18 mouse cellular contexts compared by ENCODE assay signal in genomic region chr11:116194619-116195018, GRCm38 (mm10). TPM values are rescaled to one million over a fixed set of nuclear protein-coding genes. Genes with fewer than 3 reads are reported as not detected.
A peak's percentile ranks its signal among the peaks of the same experiment; 100 is the strongest.
DNase-seq lines count a peak whose midpoint lies in the region; ATAC-seq and TF ChIP-seq lines count a peak whose summit lies in the region.
"Had no signal": no experiment of that assay in that cellular context is flagged by ENCODE, and none has a peak within 500 bp of the region (broad histone marks: within the 10 kb centered on the region; RNA-seq: fewer than 3 reads in every experiment).

No protein-coding gene starts in this region.

- H3K4me1 ChIP-seq in limb, embryonic 13.5 days, result peaks cover 24% of the 10 kb centered on the region
- peaks cover 12% of the 10 kb centered on the region for H3K4me1 ChIP-seq in limb, embryonic 10.5 days
- peaks cover under 1% of the 10 kb centered on the region for H3K4me1 ChIP-seq in brown adipose tissue, adult 24 weeks (ENCODE audit: control insufficient read depth, insufficient read depth, insufficient read length, low read length)
- peaks cover 45% of the 10 kb centered on the region for H3K4me1 ChIP-seq in liver, embryonic 12.5 days
- H3K4me1 ChIP-seq in stomach, postnatal 0 days (replicated peaks; ENCODE audit: control insufficient read depth, insufficient read depth), result no peaks in the 10 kb centered on the region
- peaks cover 33% of the 10 kb centered on the region for H3K4me1 ChIP-seq in midbrain, embryonic 16.5 days (ENCODE audit: control insufficient read depth, insufficient read depth, low read length)

- no peaks in the 10 kb centered on the region for H3K9me3 ChIP-seq in limb, embryonic 13.5 days
- no peaks in the 10 kb centered on the region for H3K9me3 ChIP-seq in limb, embryonic 10.5 days (replicated peaks)
- H3K9me3 ChIP-seq in liver, embryonic 12.5 days (replicated peaks), result no peaks in the 10 kb centered on the region
- no peaks in the 10 kb centered on the region for H3K9me3 ChIP-seq in stomach, postnatal 0 days (ENCODE audit: control insufficient read depth, low read length)
- H3K9me3 ChIP-seq in midbrain, embryonic 16.5 days (replicated peaks; ENCODE audit: control insufficient read depth, low read length, poor library complexity, severe bottlenecking), result no peaks in the 10 kb centered on the region
- H3K9me3 ChIP-seq: forebrain, embryonic 15.5 days; G1E; heart, embryonic 12.5 days; hindbrain, embryonic 12.5 days; lung, embryonic 15.5 days; midbrain, embryonic 10.5 days had no signal

- H3K9ac ChIP-seq in limb, embryonic 13.5 days, result 0 out of 2 replicates have a peak overlapping the region, but pooled peaks have one; percentile 1
- peak overlapping the region; percentile 34; the same call in 1 of the 2 replicates for H3K9ac ChIP-seq in liver, embryonic 12.5 days
- 0 out of 2 replicates have a peak overlapping the region, but pooled peaks have one; percentile 4 for H3K9ac ChIP-seq in stomach, postnatal 0 days (ENCODE audit: low read length)
- no peak overlapping the region for H3K9ac ChIP-seq in midbrain, embryonic 16.5 days (ENCODE audit: low read depth, low read length)
- H3K9ac ChIP-seq: forebrain, embryonic 15.5 days; heart, embryonic 12.5 days; hindbrain, embryonic 12.5 days; lung, embryonic 15.5 days had no signal

- no peak for TF ChIP-seq CTCF in stomach, postnatal 0 days (IDR thresholded peaks at IDR 0.05; ENCODE audit: low read depth)

- peaks cover 27% of the 10 kb centered on the region for H3K36me3 ChIP-seq in limb, embryonic 13.5 days
- H3K36me3 ChIP-seq in limb, embryonic 10.5 days, result peaks cover 18% of the 10 kb centered on the region; the same call in 1 of the 2 replicates
- peaks cover 16% of the 10 kb centered on the region for H3K36me3 ChIP-seq in liver, embryonic 12.5 days
- peaks cover 2% of the 10 kb centered on the region; the same call in 1 of the 2 replicates for H3K36me3 ChIP-seq in stomach, postnatal 0 days (ENCODE audit: control insufficient read depth, insufficient read depth, low read length)
- peaks cover 19% of the 10 kb centered on the region for H3K36me3 ChIP-seq in midbrain, embryonic 16.5 days (ENCODE audit: control insufficient read depth, insufficient read depth, low read length)

- WGBS in limb, embryonic 13.5 days, result 93% methylated on average over 8 of the region's 8 CpGs
- 96% methylated on average over 8 of the region's 8 CpGs for WGBS in limb, embryonic 10.5 days
- WGBS in liver, embryonic 12.5 days (ENCODE audit: insufficient replicate concordance), result 28% methylated on average over 8 of the region's 8 CpGs
- 88% methylated on average over 8 of the region's 8 CpGs for WGBS in stomach, postnatal 0 days
- 96% methylated on average over 8 of the region's 8 CpGs for WGBS in midbrain, embryonic 16.5 days

- H3K27me3 ChIP-seq in limb, embryonic 13.5 days, result no peaks in the 10 kb centered on the region
- H3K27me3 ChIP-seq in limb, embryonic 10.5 days (ENCODE audit: low read depth, poor library complexity, severe bottlenecking), result no peaks in the 10 kb centered on the region
- H3K27me3 ChIP-seq in liver, embryonic 12.5 days (replicated peaks), result no peaks in the 10 kb centered on the region
- H3K27me3 ChIP-seq in stomach, postnatal 0 days (ENCODE audit: control insufficient read depth, insufficient read depth, low read length), result no peaks in the 10 kb centered on the region
- H3K27me3 ChIP-seq in midbrain, embryonic 16.5 days (ENCODE audit: control insufficient read depth, insufficient read depth, low read depth, low read length), result no peaks in the 10 kb centered on the region
- H3K27me3 ChIP-seq: forebrain, embryonic 15.5 days; heart, embryonic 12.5 days; hindbrain, embryonic 12.5 days; lung, embryonic 15.5 days had no signal

- no peak overlapping the region for H3K4me3 ChIP-seq in limb, embryonic 13.5 days
- no peak overlapping the region for H3K4me3 ChIP-seq in limb, embryonic 10.5 days
- H3K4me3 ChIP-seq in brown adipose tissue, adult 24 weeks (ENCODE audit: insufficient read depth, low read depth, low read length), result no peak overlapping the region
- no peak overlapping the region for H3K4me3 ChIP-seq in liver, embryonic 12.5 days
- no peak overlapping the region for H3K4me3 ChIP-seq in stomach, postnatal 0 days (ENCODE audit: low read depth, low read length)
- no peak overlapping the region for H3K4me3 ChIP-seq in midbrain, embryonic 16.5 days (ENCODE audit: low read depth, low read length)
- H3K4me3 ChIP-seq: forebrain, embryonic 15.5 days; heart, embryonic 12.5 days; hindbrain, embryonic 12.5 days; lung, embryonic 15.5 days; midbrain, embryonic 10.5 days had no signal

- no peak for ATAC-seq in limb, embryonic 13.5 days (ENCODE audit: low FRiP score, low read depth)
- no peak for ATAC-seq in liver, embryonic 12.5 days
- no peak for ATAC-seq in stomach, postnatal 0 days (ENCODE audit: low FRiP score, low TSS enrichment)
- no peak for ATAC-seq in midbrain, embryonic 16.5 days
- ATAC-seq: activated CD4-positive, CD25-positive, alpha-beta regulatory T cell, adult 4 months; forebrain, embryonic 15.5 days had no signal

- TF ChIP-seq EP300 in stomach, postnatal 0 days (optimal IDR thresholded peaks at IDR 0.05), result no peak

- H3K27ac ChIP-seq in limb, embryonic 13.5 days, result no peak overlapping the region
- H3K27ac ChIP-seq in limb, embryonic 10.5 days, result no peak overlapping the region
- H3K27ac ChIP-seq in brown adipose tissue, adult 24 weeks (replicated peaks; ENCODE audit: low read depth, low read length), result peak overlapping the region; percentile 79; the same call in 1 of the 2 replicates
- peak overlapping the region; percentile 73; the same call in 1 of the 2 replicates for H3K27ac ChIP-seq in liver, embryonic 12.5 days
- H3K27ac ChIP-seq in stomach, postnatal 0 days (replicated peaks), result no peak overlapping the region
- no peak overlapping the region for H3K27ac ChIP-seq in midbrain, embryonic 16.5 days (ENCODE audit: low read length)
- H3K27ac ChIP-seq: forebrain, embryonic 15.5 days; lung, embryonic 15.5 days; midbrain, embryonic 10.5 days had no signal

- DNase-seq in limb, embryonic 10.5 days (ENCODE audit: low spot score), result no peak
- DNase-seq in stomach, postnatal 0 days (ENCODE audit: low spot score), result no peak
- DNase-seq in adrenal gland, adult 2 months, result no peak
- DNase-seq: cerebellum, adult 2 months; gastrocnemius, postnatal 14 days; layer of hippocampus, adult 9-11 months; right cerebral cortex, postnatal 14 days had no signal

- no peak overlapping the region for H3K4me2 ChIP-seq in limb, embryonic 13.5 days (replicated peaks)
- H3K4me2 ChIP-seq in liver, embryonic 12.5 days, result peak overlapping the region; percentile 31
- peak overlapping the region; percentile 37; the same call in 1 of the 2 replicates for H3K4me2 ChIP-seq in stomach, postnatal 0 days (replicated peaks; ENCODE audit: low read depth)
- no peak overlapping the region for H3K4me2 ChIP-seq in midbrain, embryonic 16.5 days (ENCODE audit: low read length)
- H3K4me2 ChIP-seq: forebrain, embryonic 15.5 days; heart, embryonic 12.5 days; hindbrain, embryonic 12.5 days; lung, embryonic 15.5 days had no signal

RNA-seq across cellular contexts. Expression of gene Ten1, which starts 4.0 kb away (rescaled TPM):
- 63.3 and 72.1 TPM in 2 replicates for polyA plus RNA-seq in limb, embryonic 13.5 days (2015; fragmentation: Nextera tagmentation; extraction: Ambion mirVana)
- 61.5 and 65.4 TPM in 2 replicates for polyA plus RNA-seq in limb, embryonic 10.5 days (2016; fragmentation: Nextera tagmentation; extraction: Ambion mirVana)
- polyA plus RNA-seq in brown adipose tissue, adult 24 weeks (2012; ENCODE audit: insufficient read depth, insufficient read length, missing spikeins), result 4.3 and 7.6 TPM in 2 replicates
- 43.4 and 44.0 TPM in 2 replicates for polyA plus RNA-seq in liver, embryonic 12.5 days (2016; fragmentation: Nextera tagmentation; extraction: Ambion mirVana)
- 51.9 and 52.6 TPM in 2 replicates for polyA plus RNA-seq in stomach, postnatal 0 days (2015; fragmentation: Nextera tagmentation; extraction: Ambion mirVana)
- 10 to 100 TPM; 24.7 to 27.3 TPM for total RNA-seq in adrenal gland, adult 2 months (2021)
- polyA plus RNA-seq in adrenal gland, adult 2 months (2012; rRNA removed), result 15.0 and 16.2 TPM in 2 replicates
- polyA plus RNA-seq in midbrain, embryonic 16.5 days (2015; fragmentation: Nextera tagmentation; extraction: Ambion mirVana), result 82.0 and 82.5 TPM in 2 replicates

RNA-seq across cellular contexts. Expression of gene Acox1, which starts 4.2 kb away (rescaled TPM):
- polyA plus RNA-seq in limb, embryonic 13.5 days (2015; fragmentation: Nextera tagmentation; extraction: Ambion mirVana), result 22.0 and 23.5 TPM in 2 replicates
- 13.0 and 16.7 TPM in 2 replicates for polyA plus RNA-seq in limb, embryonic 10.5 days (2016; fragmentation: Nextera tagmentation; extraction: Ambion mirVana)
- 223 and 402 TPM in 2 replicates for polyA plus RNA-seq in brown adipose tissue, adult 24 weeks (2012; ENCODE audit: insufficient read depth, insufficient read length, missing spikeins)
- polyA plus RNA-seq in liver, embryonic 12.5 days (2016; fragmentation: Nextera tagmentation; extraction: Ambion mirVana), result 15.3 and 19.7 TPM in 2 replicates
- 207 and 211 TPM in 2 replicates for polyA plus RNA-seq in stomach, postnatal 0 days (2015; fragmentation: Nextera tagmentation; extraction: Ambion mirVana)
- total RNA-seq in adrenal gland, adult 2 months (2021), result 100 to 1,000 TPM; 225 TPM
- polyA plus RNA-seq in adrenal gland, adult 2 months (2012; rRNA removed), result 64.1 and 67.5 TPM in 2 replicates
- polyA plus RNA-seq in midbrain, embryonic 16.5 days (2015; fragmentation: Nextera tagmentation; extraction: Ambion mirVana), result 64.0 and 71.5 TPM in 2 replicates

RNA-seq across cellular contexts. Expression of gene Fbf1, which starts 26.7 kb away (rescaled TPM):
- 48.6 and 48.9 TPM in 2 replicates for polyA plus RNA-seq in limb, embryonic 13.5 days (2015; fragmentation: Nextera tagmentation; extraction: Ambion mirVana)
- 51.7 and 56.8 TPM in 2 replicates for polyA plus RNA-seq in limb, embryonic 10.5 days (2016; fragmentation: Nextera tagmentation; extraction: Ambion mirVana)
- polyA plus RNA-seq in brown adipose tissue, adult 24 weeks (2012; ENCODE audit: insufficient read depth, insufficient read length, missing spikeins), result 3.8 and 5.3 TPM in 2 replicates
- polyA plus RNA-seq in liver, embryonic 12.5 days (2016; fragmentation: Nextera tagmentation; extraction: Ambion mirVana), result 14.3 and 15.0 TPM in 2 replicates
- polyA plus RNA-seq in stomach, postnatal 0 days (2015; fragmentation: Nextera tagmentation; extraction: Ambion mirVana), result 8.0 and 8.8 TPM in 2 replicates
- total RNA-seq in adrenal gland, adult 2 months (2021), result 10 to 100 TPM; 30.4 to 37.8 TPM
- 19.5 and 21.4 TPM in 2 replicates for polyA plus RNA-seq in adrenal gland, adult 2 months (2012; rRNA removed)
- polyA plus RNA-seq in midbrain, embryonic 16.5 days (2015; fragmentation: Nextera tagmentation; extraction: Ambion mirVana), result 69.4 and 77.1 TPM in 2 replicates

RNA-seq across cellular contexts. Expression of gene Evpl, which starts 43.3 kb away (rescaled TPM):
- polyA plus RNA-seq in limb, embryonic 13.5 days (2015; fragmentation: Nextera tagmentation; extraction: Ambion mirVana), result 3.3 and 4.0 TPM in 2 replicates
- 1.4 and 1.7 TPM in 2 replicates for polyA plus RNA-seq in limb, embryonic 10.5 days (2016; fragmentation: Nextera tagmentation; extraction: Ambion mirVana)
- polyA plus RNA-seq in brown adipose tissue, adult 24 weeks (2012; ENCODE audit: insufficient read depth, insufficient read length, missing spikeins), result 0.16 TPM in 1 of 2 replicates, not detected in the other
- polyA plus RNA-seq in liver, embryonic 12.5 days (2016; fragmentation: Nextera tagmentation; extraction: Ambion mirVana), result 0.30 and 0.31 TPM in 2 replicates
- 26.5 and 30.1 TPM in 2 replicates for polyA plus RNA-seq in stomach, postnatal 0 days (2015; fragmentation: Nextera tagmentation; extraction: Ambion mirVana)
- 1 to 10 TPM in 1 of 2 experiments, under 1 TPM in 1; 0.43 to 1.8 TPM for total RNA-seq in adrenal gland, adult 2 months (2021)
- polyA plus RNA-seq in adrenal gland, adult 2 months (2012; rRNA removed), result 0.49 and 0.57 TPM in 2 replicates
- 0.88 and 1.3 TPM in 2 replicates for polyA plus RNA-seq in midbrain, embryonic 16.5 days (2015; fragmentation: Nextera tagmentation; extraction: Ambion mirVana)
- polyA plus RNA-seq: activated CD4-positive, CD25-positive, alpha-beta regulatory T cell, adult 4 months had no signal

RNA-seq across cellular contexts. Expression of gene Mrpl38, which starts 56.0 kb away (rescaled TPM):
- 86.0 and 86.3 TPM in 2 replicates for polyA plus RNA-seq in limb, embryonic 13.5 days (2015; fragmentation: Nextera tagmentation; extraction: Ambion mirVana)
- polyA plus RNA-seq in limb, embryonic 10.5 days (2016; fragmentation: Nextera tagmentation; extraction: Ambion mirVana), result 116 and 118 TPM in 2 replicates
- polyA plus RNA-seq in brown adipose tissue, adult 24 weeks (2012; ENCODE audit: insufficient read depth, insufficient read length, missing spikeins), result 99.5 and 121 TPM in 2 replicates
- polyA plus RNA-seq in liver, embryonic 12.5 days (2016; fragmentation: Nextera tagmentation; extraction: Ambion mirVana), result 76.7 and 81.5 TPM in 2 replicates
- 49.5 and 50.2 TPM in 2 replicates for polyA plus RNA-seq in stomach, postnatal 0 days (2015; fragmentation: Nextera tagmentation; extraction: Ambion mirVana)
- total RNA-seq in adrenal gland, adult 2 months (2021), result 100 to 1,000 TPM; 102 to 108 TPM
- 134 and 167 TPM in 2 replicates for polyA plus RNA-seq in adrenal gland, adult 2 months (2012; rRNA removed)
- polyA plus RNA-seq in midbrain, embryonic 16.5 days (2015; fragmentation: Nextera tagmentation; extraction: Ambion mirVana), result 80.3 and 84.6 TPM in 2 replicates

Comparison
In these comparisons a context has a peak if more than half of its experiments do, and no peak if none do; other contexts are left out.
1. H3K27ac ChIP-seq: peak in brown adipose tissue, adult 24 weeks (single experiment) and liver, embryonic 12.5 days (single experiment); none in limb, embryonic 13.5 days (single experiment), limb, embryonic 10.5 days (single experiment), stomach, postnatal 0 days (single experiment) and midbrain, embryonic 16.5 days (single experiment).
2. H3K4me2 ChIP-seq: peak in liver, embryonic 12.5 days (single experiment) and stomach, postnatal 0 days (single experiment); none in limb, embryonic 13.5 days (single experiment) and midbrain, embryonic 16.5 days (single experiment).